Mouse (Mus musculus) cerebellum, adult 2 months (tissue): ENCODE results near the gene Ndrg3. TPM values are rescaled to one million over a fixed set of nuclear protein-coding genes. Genes with fewer than 3 reads are reported as not detected.

Experiments used
- DNase-seq, 2 experiments: peaks; one replicate each; pipeline ENCODE4 v3.0.0; 2021
- H3K27ac ChIP-seq: fragments of 200-500 bp; 2 replicates; pipeline ENCODE4 v1.5.1; 2012; ENCODE audit warnings: low read length, control low read depth, inconsistent platforms; ENCODE audit not compliant: insufficient read depth
- H3K27me3 ChIP-seq: fragments of 200-500 bp; 2 replicates; pipeline ENCODE4 v1.6.1; 2012; ENCODE audit warnings: inconsistent platforms, mild to moderate bottlenecking, low read length, moderate library complexity; ENCODE audit not compliant: control insufficient read depth, insufficient read depth
- H3K4me1 ChIP-seq: fragments of 200-500 bp; 2 replicates; pipeline ENCODE4 v1.6.1; 2011; ENCODE audit warnings: low read length; ENCODE audit not compliant: control insufficient read depth, insufficient read depth
- H3K4me3 ChIP-seq: fragments of 200-500 bp; replicated peaks from 2 replicates; pipeline ENCODE3; 2011; ENCODE audit warnings: mild to moderate bottlenecking, low read depth, low read length, control low read depth; ENCODE audit not compliant: insufficient read depth
- CTCF ChIP-seq: fragments of 200-500 bp; IDR thresholded peaks from 2 replicates; pipeline ENCODE4 v1.5.1; 2011; ENCODE audit warnings: low read depth, mild to moderate bottlenecking, control low read depth, low read length, moderate library complexity, borderline replicate concordance; ENCODE audit not compliant: insufficient read depth
- POLR2A ChIP-seq: fragments of 200-500 bp; IDR thresholded peaks from 2 replicates; pipeline ENCODE4 v1.6.1; 2011; ENCODE audit warnings: low read length, control low read depth, borderline replicate concordance; ENCODE audit not compliant: insufficient read depth
- WGBS: fragments of 180-500 bp; shearing (Covaris S2); methylation state at CpG from one replicate; pipeline ENCODE4 v1.1.7; 2018; 5-methylcytosine and 5-hydroxymethylcytosine counted together
- polyA plus RNA-seq: library from polyadenylated mRNA; depleted of rRNA; stranded (reverse); fragments of >200 nt; gene quantifications from 2 replicates; pipeline ENCODE4 v1.2.3, GENCODE M21; 2012

The Ndrg3 gene
- polyA plus RNA-seq, 1 experiment = 782 TPM

- no peak overlapping the region for H3K4me3 ChIP-seq
- WGBS = 21% methylated on average over 7 of the region's 7 CpGs
- peak; percentile 47 to 49 for DNase-seq
- no peaks in the 10 kb centered on the region for H3K27me3 ChIP-seq
- H3K27ac ChIP-seq = peak overlapping the region; percentile 34; the same call in 1 of the 2 replicates
- H3K4me1 ChIP-seq = peaks cover 53% of the 10 kb centered on the region
- TF ChIP-seq POLR2A (no peak), CTCF (no peak)
These were observed 21.6 kb downstream of the Ndrg3 start for GRCm38 (mm10) chr2:156970253-156970652.

GRCm38 (mm10) chr2:156968501-156968900, 23.4 kb downstream of the Ndrg3 start:
- Histone ChIP-seq H3K27ac (no peak overlapping the region), H3K4me3 (no peak overlapping the region), H3K4me1 (peaks cover 41% of the 10 kb centered on the region), H3K27me3 (no peaks in the 10 kb centered on the region)
- DNase-seq = peak in 1 of 2 experiments; percentile 44
- no peak for TF ChIP-seq POLR2A
- no peak for TF ChIP-seq CTCF
- 29% methylated on average over 4 of the region's 4 CpGs for WGBS

- H3K4me1 ChIP-seq = peaks cover 33% of the 10 kb centered on the region
- no peaks in the 10 kb centered on the region for H3K27me3 ChIP-seq
- TF ChIP-seq CTCF (no peak), POLR2A (no peak)
- H3K27ac ChIP-seq = no peak overlapping the region
- H3K4me3 ChIP-seq = no peak overlapping the region
- DNase-seq = no peak
- 44% methylated on average over 6 of the region's 6 CpGs for WGBS
These were observed 24.5 kb downstream of the Ndrg3 start for GRCm38 (mm10) chr2:156967388-156967787.

- no peak for DNase-seq
- H3K27ac ChIP-seq = no peak overlapping the region
- TF ChIP-seq CTCF (no peak), POLR2A (no peak)
- H3K4me3 ChIP-seq = no peak overlapping the region
- H3K4me1 ChIP-seq = peaks cover 13% of the 10 kb centered on the region
- no peaks in the 10 kb centered on the region for H3K27me3 ChIP-seq
- WGBS = 86% methylated on average over 7 of the region's 7 CpGs
These were observed 28.0 kb downstream of the Ndrg3 start for GRCm38 (mm10) chr2:156963891-156964290.

GRCm38 (mm10) chr2:156958496-156959252, 33.2 kb downstream of the Ndrg3 start:
- Histone ChIP-seq H3K4me3 (no peak overlapping the region), H3K4me1 (peaks cover 18% of the 10 kb centered on the region), H3K27ac (no peak overlapping the region), H3K27me3 (no peaks in the 10 kb centered on the region)
- DNase-seq = no peak
- no peak for TF ChIP-seq CTCF
- TF ChIP-seq POLR2A = no peak
- WGBS = 83% methylated on average over 9 of the region's 9 CpGs

GRCm38 (mm10) chr2:156957035-156957434, 34.8 kb downstream of the Ndrg3 start:
- TF ChIP-seq CTCF (no peak), POLR2A (no peak)
- Histone ChIP-seq H3K27me3 (no peaks in the 10 kb centered on the region), H3K4me3 (no peak overlapping the region), H3K4me1 (peaks cover 18% of the 10 kb centered on the region), H3K27ac (no peak overlapping the region)
- WGBS = 65% methylated on average over 2 of the region's 2 CpGs
- no peak for DNase-seq

- Histone ChIP-seq H3K4me1 (peaks cover 18% of the 10 kb centered on the region), H3K27ac (no peak overlapping the region), H3K4me3 (no peak overlapping the region), H3K27me3 (no peaks in the 10 kb centered on the region)
- 59% methylated on average over 7 of the region's 7 CpGs for WGBS
- no peak for DNase-seq
- TF ChIP-seq CTCF (no peak), POLR2A (no peak)
These were observed 35.5 kb downstream of the Ndrg3 start for GRCm38 (mm10) chr2:156956306-156956705.

GRCm38 (mm10) chr2:156954463-156954862, 37.4 kb downstream of the Ndrg3 start:
- H3K27me3 ChIP-seq = no peaks in the 10 kb centered on the region
- no peak overlapping the region for H3K4me3 ChIP-seq
- 85% methylated on average over 5 of the region's 5 CpGs for WGBS
- no peak overlapping the region; the same call in 1 of the 2 replicates for H3K27ac ChIP-seq
- peaks cover 22% of the 10 kb centered on the region for H3K4me1 ChIP-seq
- no peak for DNase-seq
- TF ChIP-seq CTCF (no peak), POLR2A (no peak)
